Mouse (Mus musculus) lung, postnatal 25 days (tissue): ENCODE results near the gene Fgf12.

ENCODE experiments used
- DNase-seq: peaks from one replicate; pipeline ENCODE4 v3.0.0; 2022; ENCODE audit warnings: low spot score

Gene Fgf12

GRCm38 (mm10) chr16:28323576-28323975 lies 429.3 kb downstream of the Fgf12 start:
- no peak for DNase-seq

- DNase-seq: no peak
Observed at GRCm38 (mm10) chr16:28311618-28312017, 441.2 kb downstream of the Fgf12 start.

DNA sequence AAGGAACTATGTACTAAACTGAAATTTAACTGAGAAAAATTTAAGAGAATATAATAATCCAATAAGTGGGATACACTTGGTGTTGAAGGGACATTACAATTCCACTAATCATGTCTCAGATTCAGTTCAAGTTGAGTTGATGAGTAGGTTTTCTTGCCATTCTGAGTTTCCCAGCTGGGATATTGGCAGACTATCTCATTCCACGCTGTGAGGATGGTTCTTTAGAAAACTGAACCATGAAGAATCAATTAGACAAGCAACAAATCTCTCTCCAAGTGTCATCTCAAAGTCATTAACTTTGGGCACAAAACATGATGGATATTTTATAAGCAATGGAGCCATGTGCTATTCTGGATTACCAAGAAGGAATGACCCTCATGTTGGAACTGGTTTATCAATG lies 449.0 kb downstream of the Fgf12 start:
- no peak for DNase-seq

GRCm38 (mm10) chr16:28289689-28290330 lies 463.1 kb downstream of the Fgf12 start:
- no peak for DNase-seq

DNA sequence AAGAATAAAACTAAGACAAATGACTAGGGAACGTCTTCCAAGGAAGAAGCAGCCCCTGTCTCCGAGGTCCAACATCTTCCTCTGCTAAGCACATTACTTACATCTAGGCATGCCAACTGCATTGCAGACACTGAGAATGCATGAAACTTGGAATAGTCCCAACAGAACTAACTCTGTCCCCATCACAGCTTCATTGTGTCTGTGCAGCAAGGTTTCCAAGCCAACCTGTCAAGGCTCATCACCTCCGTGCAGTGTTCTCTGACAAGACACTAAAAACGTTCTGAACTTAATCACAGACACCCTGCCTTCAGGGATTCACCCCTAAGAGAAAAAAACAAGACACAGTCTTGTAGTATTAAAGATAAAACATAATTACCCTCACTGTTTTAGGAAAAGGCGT lies 495.0 kb downstream of the Fgf12 start:
- DNase-seq: no peak

- DNase-seq: no peak
Observed at GRCm38 (mm10) chr16:28254303-28254702, 498.6 kb downstream of the Fgf12 start.

DNA sequence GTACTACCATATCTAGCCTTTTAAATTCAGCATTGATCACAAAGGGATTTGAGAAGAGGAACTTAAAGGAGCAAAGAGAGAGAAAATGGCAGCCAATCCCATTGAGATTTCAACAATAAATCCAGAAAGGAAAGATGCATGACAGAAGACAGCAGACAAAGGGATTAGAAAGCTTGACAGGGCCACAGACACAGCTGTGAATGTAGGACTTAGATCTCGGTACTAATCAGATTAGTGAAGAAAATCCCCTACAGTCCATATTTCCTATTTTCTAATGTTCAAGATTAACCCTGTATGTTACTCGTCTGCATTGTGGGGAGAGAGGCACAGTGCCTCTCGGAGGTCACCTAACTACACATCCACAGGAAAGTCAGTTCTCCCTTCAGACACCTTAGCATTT lies 500.9 kb downstream of the Fgf12 start:
- no peak for DNase-seq

- no peak for DNase-seq
Observed at GRCm38 (mm10) chr16:28242867-28243649, 509.8 kb downstream of the Fgf12 start.

DNA sequence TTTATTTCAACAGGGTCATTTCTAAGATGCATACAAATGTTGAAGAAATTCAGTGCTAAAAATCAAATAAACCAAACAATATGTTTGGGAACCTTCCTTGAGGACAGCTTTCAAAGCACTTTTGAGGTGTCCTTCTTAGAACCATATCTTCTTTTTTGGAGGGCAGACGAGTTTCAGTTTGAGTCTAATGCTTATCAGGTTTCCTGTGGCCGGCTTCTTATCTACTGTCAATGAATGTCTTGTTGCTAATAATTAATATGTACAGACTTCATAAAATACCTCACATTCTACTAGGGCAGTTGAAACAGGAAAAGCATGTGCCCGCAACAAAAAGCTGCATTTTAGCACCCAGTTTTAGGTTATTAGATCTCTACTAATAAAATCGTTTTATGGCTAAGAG lies 513.5 kb downstream of the Fgf12 start:
- no peak for DNase-seq

- DNase-seq: no peak
Observed at GRCm38 (mm10) chr16:28238019-28238868, 514.6 kb downstream of the Fgf12 start.

- no peak for DNase-seq
Observed at GRCm38 (mm10) chr16:28215930-28216329, 536.9 kb downstream of the Fgf12 start.

- DNase-seq: no peak
Observed at GRCm38 (mm10) chr16:28212411-28212810, 540.5 kb downstream of the Fgf12 start.

GRCm38 (mm10) chr16:28156443-28156842 lies 596.4 kb downstream of the Fgf12 start:
- no peak for DNase-seq

DNA sequence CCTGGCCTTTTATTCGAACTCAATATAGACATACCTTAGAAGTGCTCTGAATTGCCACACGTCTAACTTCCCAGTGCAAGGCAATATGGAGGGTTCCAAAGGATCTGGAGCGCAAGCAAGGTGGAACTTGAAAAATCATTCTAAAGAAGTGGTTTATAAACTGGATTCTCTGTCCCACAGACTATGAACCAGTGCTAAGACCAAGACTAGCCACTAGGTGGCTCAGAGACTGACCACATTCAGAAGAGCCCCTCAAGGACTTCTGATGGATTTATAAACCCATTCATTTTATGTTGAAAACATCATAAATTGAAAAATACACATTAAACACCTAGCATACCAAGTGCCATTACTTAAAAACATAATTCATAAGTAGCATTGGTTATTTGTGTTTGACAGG lies 611.9 kb downstream of the Fgf12 start:
- DNase-seq: no peak

GRCm38 (mm10) chr16:28127006-28127405 lies 625.9 kb downstream of the Fgf12 start:
- DNase-seq: no peak
